Comparison of ENCODE assay signal across 31 mouse cellular contexts in the genomic region with DNA sequence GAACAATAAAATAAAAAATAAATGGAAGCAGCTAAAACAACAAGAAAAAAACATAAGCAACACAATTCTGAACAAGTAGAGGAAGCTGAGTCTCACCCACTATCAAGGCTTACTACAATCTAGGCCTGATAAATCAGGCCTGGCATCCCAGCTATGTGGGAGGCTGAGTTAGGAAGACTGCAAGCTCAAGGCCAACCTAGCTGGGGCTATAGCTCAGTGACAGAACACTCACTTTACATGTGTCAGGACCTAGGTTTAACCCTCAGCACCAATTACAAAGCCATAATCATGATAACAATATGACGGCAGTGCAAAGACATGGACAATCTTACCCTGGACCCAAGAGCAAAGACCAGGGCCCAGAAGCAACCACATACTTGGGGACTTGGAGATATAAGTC. TPM values are rescaled to one million over a fixed set of nuclear protein-coding genes. Genes with fewer than 3 reads are reported as not detected.
"Had no signal": no experiment of that assay in that cellular context is flagged by ENCODE, and none has a peak within 500 bp of the region (broad histone marks: within the 10 kb centered on the region; RNA-seq: fewer than 3 reads in every experiment).

No protein-coding gene starts in this region.

- H3K4me1 ChIP-seq: lung, embryonic 15.5 days; midbrain, embryonic 10.5 days had no signal

- H3K9ac ChIP-seq: kidney, embryonic 15.5 days; liver, embryonic 12.5 days; liver, embryonic 15.5 days; lung, embryonic 15.5 days; midbrain, embryonic 13.5 days; neural tube, embryonic 13.5 days had no signal

- H3K27me3 ChIP-seq: kidney, embryonic 15.5 days; liver, embryonic 12.5 days; liver, embryonic 15.5 days; lung, embryonic 15.5 days; megakaryocyte, embryonic 14.5 days; midbrain, embryonic 13.5 days; neural tube, embryonic 13.5 days had no signal

- ATAC-seq: liver, embryonic 12.5 days; midbrain, embryonic 13.5 days; midbrain, embryonic 16.5 days had no signal

- H3K9me3 ChIP-seq: kidney, embryonic 15.5 days; liver, embryonic 12.5 days; liver, embryonic 15.5 days; lung, embryonic 15.5 days; megakaryocyte, embryonic 14.5 days; midbrain, embryonic 10.5 days; midbrain, embryonic 13.5 days; neural tube, embryonic 13.5 days had no signal

- H3K4me3 ChIP-seq: kidney, embryonic 15.5 days; left cerebral cortex, adult 2 months; liver, embryonic 12.5 days; liver, embryonic 15.5 days; lung, embryonic 15.5 days; megakaryocyte, embryonic 14.5 days; midbrain, embryonic 10.5 days; midbrain, embryonic 13.5 days; myocyte; neural tube, embryonic 13.5 days had no signal

- H3K4me2 ChIP-seq: kidney, embryonic 15.5 days; liver, embryonic 12.5 days; liver, embryonic 15.5 days; lung, embryonic 15.5 days; midbrain, embryonic 13.5 days; neural tube, embryonic 13.5 days had no signal

- DNase-seq: kidney, postnatal 10 days; kidney, postnatal 36 days; layer of hippocampus, postnatal 36 days; lung, adult 18-20 months; lung, postnatal 10 days; lung, postnatal 36 days; thymus, adult 18-20 months; thymus, postnatal 36 days had no signal

- H3K27ac ChIP-seq: kidney, embryonic 15.5 days; left cerebral cortex, adult 2 months; liver, embryonic 12.5 days; liver, embryonic 15.5 days; lung, embryonic 15.5 days; midbrain, embryonic 10.5 days; midbrain, embryonic 13.5 days; neural tube, embryonic 13.5 days had no signal

RNA-seq across cellular contexts. Expression of a gene that starts 41.7 kb away (rescaled TPM):
- total RNA-seq: monocyte, adult 5-6 weeks; neutrophil, adult 5-6 weeks had no signal
- polyA plus RNA-seq: kidney, embryonic 15.5 days; limb, embryonic 11.5 days; liver, embryonic 12.5 days; liver, embryonic 15.5 days; lung, embryonic 15.5 days; midbrain, embryonic 10.5 days; neural tube, embryonic 13.5 days; spleen, adult 2 months; stomach, embryonic 16.5 days had no signal

RNA-seq across cellular contexts. Expression of a gene that starts 52.3 kb away (rescaled TPM):
- total RNA-seq: layer of hippocampus, adult 8-10 months; layer of hippocampus, postnatal 10 days; layer of hippocampus, postnatal 36 days; left cerebral cortex, adult 2 months; left cerebral cortex, postnatal 10 days; left cerebral cortex, postnatal 36 days; monocyte, adult 5-6 weeks; neutrophil, adult 5-6 weeks had no signal
- polyA plus RNA-seq: kidney, embryonic 15.5 days; limb, embryonic 11.5 days; limb, embryonic 14.5 days; liver, embryonic 12.5 days; liver, embryonic 15.5 days; lung, embryonic 15.5 days; midbrain, embryonic 10.5 days; midbrain, embryonic 13.5 days; midbrain, embryonic 16.5 days; myocyte; neural tube, embryonic 13.5 days; small intestine, adult 2 months; spleen, adult 2 months; stomach, embryonic 16.5 days; urinary bladder, adult 2 months had no signal

RNA-seq across cellular contexts. Expression of a gene that starts 58.6 kb away (rescaled TPM):
- total RNA-seq: monocyte, adult 5-6 weeks; neutrophil, adult 5-6 weeks had no signal
- polyA plus RNA-seq: liver, embryonic 12.5 days; myocyte; neural tube, embryonic 13.5 days had no signal
